Mouse (Mus musculus): ENCODE data around the gene Gm10720. TPM values are rescaled to one million over a fixed set of nuclear protein-coding genes. Genes with fewer than 3 reads are reported as not detected.
"Not testable (repeated sequence)": the region's sequence is repeated elsewhere in the genome, so short reads cannot be mapped to it uniquely, and the experiment has no call there.

Gm10720 gene
- not detected for polyA plus RNA-seq (2012; fragmentation: generic; extraction: Trizol)

GRCm38 (mm10) chr9:3015354-3015753 is at the start of gene Gm10720:
TSS of gene Gm10720 (plus strand) at chr9:3015654.
- H3K27me3 ChIP-seq (ENCODE audit: control insufficient read depth, insufficient read depth, insufficient read length); H3ac ChIP-seq (ENCODE audit: control insufficient read depth, insufficient read length); H3K4me3 ChIP-seq; H3K36me3 ChIP-seq (ENCODE audit: control insufficient read depth, insufficient read depth); H3K4me2 ChIP-seq (ENCODE audit: low read depth); H3K79me2 ChIP-seq (ENCODE audit: control insufficient read depth, insufficient read depth): not testable (repeated sequence)

- not testable (repeated sequence) for H3K79me2 ChIP-seq (ENCODE audit: control insufficient read depth, insufficient read depth); H3K4me2 ChIP-seq (ENCODE audit: low read depth); H3K4me3 ChIP-seq; H3K27me3 ChIP-seq (ENCODE audit: control insufficient read depth, insufficient read depth, insufficient read length); H3ac ChIP-seq (ENCODE audit: control insufficient read depth, insufficient read length); H3K36me3 ChIP-seq (ENCODE audit: control insufficient read depth, insufficient read depth)
Measured at GRCm38 (mm10) chr9:3000445-3000972, 14.9 kb upstream of the Gm10720 start, which contains the start of gene Gm10722. TSS of gene Gm10722 (plus strand) at chr9:3000922.

GRCm38 (mm10) chr9:3001006-3001405 is 14.4 kb upstream of the Gm10720 start:
- H3K36me3 ChIP-seq (ENCODE audit: control insufficient read depth, insufficient read depth); H3K79me2 ChIP-seq (ENCODE audit: control insufficient read depth, insufficient read depth); H3K4me3 ChIP-seq; H3K4me2 ChIP-seq (ENCODE audit: low read depth); H3ac ChIP-seq (ENCODE audit: control insufficient read depth, insufficient read length); H3K27me3 ChIP-seq (ENCODE audit: control insufficient read depth, insufficient read depth, insufficient read length): not testable (repeated sequence)

GRCm38 (mm10) chr9:3001948-3002659 is 13.3 kb upstream of the Gm10720 start:
- not testable (repeated sequence) for H3K36me3 ChIP-seq (ENCODE audit: control insufficient read depth, insufficient read depth); H3K27me3 ChIP-seq (ENCODE audit: control insufficient read depth, insufficient read depth, insufficient read length); H3K4me2 ChIP-seq (ENCODE audit: low read depth); H3K4me3 ChIP-seq; H3K79me2 ChIP-seq (ENCODE audit: control insufficient read depth, insufficient read depth); H3ac ChIP-seq (ENCODE audit: control insufficient read depth, insufficient read length)

GRCm38 (mm10) chr9:3002794-3003396 is 12.6 kb upstream of the Gm10720 start, which contains the start of gene Gm11168:
TSS of gene Gm11168 (plus strand) at chr9:3003346.
- H3K36me3 ChIP-seq (ENCODE audit: control insufficient read depth, insufficient read depth); H3K4me2 ChIP-seq (ENCODE audit: low read depth); H3ac ChIP-seq (ENCODE audit: control insufficient read depth, insufficient read length); H3K4me3 ChIP-seq; H3K27me3 ChIP-seq (ENCODE audit: control insufficient read depth, insufficient read depth, insufficient read length); H3K79me2 ChIP-seq (ENCODE audit: control insufficient read depth, insufficient read depth): not testable (repeated sequence)

- H3ac ChIP-seq (ENCODE audit: control insufficient read depth, insufficient read length); H3K4me2 ChIP-seq (ENCODE audit: low read depth); H3K27me3 ChIP-seq (ENCODE audit: control insufficient read depth, insufficient read depth, insufficient read length); H3K79me2 ChIP-seq (ENCODE audit: control insufficient read depth, insufficient read depth); H3K36me3 ChIP-seq (ENCODE audit: control insufficient read depth, insufficient read depth); H3K4me3 ChIP-seq: not testable (repeated sequence)
Measured at GRCm38 (mm10) chr9:3006179-3006578, 9.3 kb upstream of the Gm10720 start.

GRCm38 (mm10) chr9:3006636-3007035 is 8.8 kb upstream of the Gm10720 start:
- not testable (repeated sequence) for H3K27me3 ChIP-seq (ENCODE audit: control insufficient read depth, insufficient read depth, insufficient read length)

GRCm38 (mm10) chr9:3007272-3007671 is 8.2 kb upstream of the Gm10720 start:
- not testable (repeated sequence) for H3K27me3 ChIP-seq (ENCODE audit: control insufficient read depth, insufficient read depth, insufficient read length); H3K36me3 ChIP-seq (ENCODE audit: control insufficient read depth, insufficient read depth); H3K4me2 ChIP-seq (ENCODE audit: low read depth); H3K4me3 ChIP-seq; H3K79me2 ChIP-seq (ENCODE audit: control insufficient read depth, insufficient read depth); H3ac ChIP-seq (ENCODE audit: control insufficient read depth, insufficient read length)

More at GRCm38 (mm10) chr9:3006636-3007035, 8.8 kb upstream of the Gm10720 start:
- H3K4me3 ChIP-seq; H3K4me2 ChIP-seq (ENCODE audit: low read depth); H3ac ChIP-seq (ENCODE audit: control insufficient read depth, insufficient read length); H3K79me2 ChIP-seq (ENCODE audit: control insufficient read depth, insufficient read depth); H3K36me3 ChIP-seq (ENCODE audit: control insufficient read depth, insufficient read depth): not testable (repeated sequence)

- H3K36me3 ChIP-seq (ENCODE audit: control insufficient read depth, insufficient read depth); H3K4me2 ChIP-seq (ENCODE audit: low read depth); H3K4me3 ChIP-seq; H3ac ChIP-seq (ENCODE audit: control insufficient read depth, insufficient read length); H3K27me3 ChIP-seq (ENCODE audit: control insufficient read depth, insufficient read depth, insufficient read length); H3K79me2 ChIP-seq (ENCODE audit: control insufficient read depth, insufficient read depth): not testable (repeated sequence)
Measured at GRCm38 (mm10) chr9:3009331-3009730, 6.1 kb upstream of the Gm10720 start.

GRCm38 (mm10) chr9:3012054-3012621 is 3.3 kb upstream of the Gm10720 start:
- H3K27me3 ChIP-seq (ENCODE audit: control insufficient read depth, insufficient read depth, insufficient read length); H3K4me3 ChIP-seq; H3ac ChIP-seq (ENCODE audit: control insufficient read depth, insufficient read length); H3K36me3 ChIP-seq (ENCODE audit: control insufficient read depth, insufficient read depth); H3K4me2 ChIP-seq (ENCODE audit: low read depth); H3K79me2 ChIP-seq (ENCODE audit: control insufficient read depth, insufficient read depth): not testable (repeated sequence)

- not testable (repeated sequence) for H3K36me3 ChIP-seq (ENCODE audit: control insufficient read depth, insufficient read depth); H3ac ChIP-seq (ENCODE audit: control insufficient read depth, insufficient read length); H3K4me2 ChIP-seq (ENCODE audit: low read depth); H3K4me3 ChIP-seq; H3K79me2 ChIP-seq (ENCODE audit: control insufficient read depth, insufficient read depth); H3K27me3 ChIP-seq (ENCODE audit: control insufficient read depth, insufficient read depth, insufficient read length)
Measured at GRCm38 (mm10) chr9:3012733-3013279, 2.6 kb upstream of the Gm10720 start, which contains the start of gene Gm10721. TSS of gene Gm10721 (plus strand) at chr9:3013140.

GRCm38 (mm10) chr9:3015896-3016295 is 442 bp downstream of the Gm10720 start:
- H3K36me3 ChIP-seq (ENCODE audit: control insufficient read depth, insufficient read depth); H3K4me3 ChIP-seq; H3ac ChIP-seq (ENCODE audit: control insufficient read depth, insufficient read length); H3K79me2 ChIP-seq (ENCODE audit: control insufficient read depth, insufficient read depth); H3K27me3 ChIP-seq (ENCODE audit: control insufficient read depth, insufficient read depth, insufficient read length); H3K4me2 ChIP-seq (ENCODE audit: low read depth): not testable (repeated sequence)
